In genomic region chr7:127364166-127364565, GRCm38 (mm10) we compare ENCODE assay signal across 8 mouse cellular contexts. TPM values are rescaled to one million over a fixed set of nuclear protein-coding genes. Genes with fewer than 3 reads are reported as not detected.
DNase-seq lines count a peak whose midpoint lies in the region; ATAC-seq and TF ChIP-seq lines count a peak whose summit lies in the region.

No protein-coding gene starts in this region.

- H3K9me3 ChIP-seq in kidney, embryonic 14.5 days (ENCODE audit: control insufficient read depth, low read length) = no peaks in the 10 kb centered on the region
- no peaks in the 10 kb centered on the region for H3K9me3 ChIP-seq in embryonic facial prominence, embryonic 13.5 days
- 0 out of 2 replicates have a peak, but pooled peaks cover 3% of the 10 kb centered on the region for H3K9me3 ChIP-seq in intestine, embryonic 14.5 days (ENCODE audit: control insufficient read depth, low read length)
- no peaks in the 10 kb centered on the region for H3K9me3 ChIP-seq in midbrain, postnatal 0 days (ENCODE audit: low read length)

- no peak overlapping the region; the same call in 1 of the 2 replicates for H3K4me3 ChIP-seq in kidney, embryonic 14.5 days (ENCODE audit: low read length)
- peak overlapping the region; percentile 42; the same call in 1 of the 2 replicates for H3K4me3 ChIP-seq in embryonic facial prominence, embryonic 13.5 days
- H3K4me3 ChIP-seq in intestine, embryonic 14.5 days (ENCODE audit: low read depth, low read length) = peak overlapping the region; percentile 31; the same call in 1 of the 2 replicates
- peak overlapping the region; percentile 32; the same call in 1 of the 2 replicates for H3K4me3 ChIP-seq in midbrain, postnatal 0 days (ENCODE audit: low read depth, low read length)

- no peaks in the 10 kb centered on the region for H3K4me1 ChIP-seq in kidney, embryonic 14.5 days (ENCODE audit: control insufficient read depth, insufficient read depth, low read length)
- H3K4me1 ChIP-seq in embryonic facial prominence, embryonic 13.5 days = peaks cover 11% of the 10 kb centered on the region
- H3K4me1 ChIP-seq in intestine, embryonic 14.5 days (replicated peaks; ENCODE audit: control insufficient read depth, insufficient read depth, low read length) = no peaks in the 10 kb centered on the region
- no peaks in the 10 kb centered on the region; the same call in 1 of the 2 replicates for H3K4me1 ChIP-seq in midbrain, postnatal 0 days (ENCODE audit: insufficient read depth, low read length)

- DNase-seq in kidney, postnatal 10 days = no peak
- DNase-seq in intestine, embryonic 14.5 days (ENCODE audit: low spot score) = no peak
- DNase-seq in midbrain, postnatal 0 days (ENCODE audit: low spot score) = peak; percentile 67
- DNase-seq in thymus, postnatal 0 days (ENCODE audit: low spot score) = no peak
- no peak for DNase-seq in right cerebral cortex, adult 2 months (ENCODE audit: low spot score in 2 of 2)
- no peak for DNase-seq in embryo, embryonic 11 days

- no peak for TF ChIP-seq CTCF in midbrain, postnatal 0 days (IDR thresholded peaks at IDR 0.05)

- H3K27me3 ChIP-seq in kidney, embryonic 14.5 days (ENCODE audit: control insufficient read depth, insufficient read depth, low read length) = peaks cover 17% of the 10 kb centered on the region; the same call in 1 of the 2 replicates
- H3K27me3 ChIP-seq in embryonic facial prominence, embryonic 13.5 days = peaks cover 40% of the 10 kb centered on the region
- H3K27me3 ChIP-seq in intestine, embryonic 14.5 days (replicated peaks; ENCODE audit: control insufficient read depth, insufficient read depth, low read length) = peaks cover 6% of the 10 kb centered on the region; the same call in 1 of the 2 replicates
- H3K27me3 ChIP-seq in midbrain, postnatal 0 days (ENCODE audit: insufficient read depth, low read length) = peaks cover 3% of the 10 kb centered on the region; the same call in 1 of the 2 replicates

- H3K36me3 ChIP-seq in kidney, embryonic 14.5 days (ENCODE audit: control insufficient read depth, insufficient read depth, low read length) = no peaks in the 10 kb centered on the region
- H3K36me3 ChIP-seq in embryonic facial prominence, embryonic 13.5 days = no peaks in the 10 kb centered on the region
- no peaks in the 10 kb centered on the region for H3K36me3 ChIP-seq in intestine, embryonic 14.5 days (ENCODE audit: control insufficient read depth, insufficient read depth, low read length)
- no peaks in the 10 kb centered on the region for H3K36me3 ChIP-seq in midbrain, postnatal 0 days (ENCODE audit: insufficient read depth, low read length)

- peak overlapping the region; percentile 60 for H3K4me2 ChIP-seq in kidney, embryonic 14.5 days (replicated peaks; ENCODE audit: low read depth, low read length)
- peak overlapping the region; percentile 74 for H3K4me2 ChIP-seq in embryonic facial prominence, embryonic 13.5 days
- H3K4me2 ChIP-seq in intestine, embryonic 14.5 days (ENCODE audit: low read length) = peak overlapping the region; percentile 59
- H3K4me2 ChIP-seq in midbrain, postnatal 0 days (ENCODE audit: low read depth, low read length, poor library complexity, severe bottlenecking) = peak overlapping the region; percentile 53

- no peak overlapping the region; the same call in 1 of the 2 replicates for H3K9ac ChIP-seq in kidney, embryonic 14.5 days (ENCODE audit: low read depth, low read length)
- H3K9ac ChIP-seq in embryonic facial prominence, embryonic 13.5 days = no peak overlapping the region
- H3K9ac ChIP-seq in intestine, embryonic 14.5 days (ENCODE audit: low read length) = no peak overlapping the region; the same call in 1 of the 2 replicates
- no peak overlapping the region; the same call in 1 of the 2 replicates for H3K9ac ChIP-seq in midbrain, postnatal 0 days (replicated peaks; ENCODE audit: low read length, poor library complexity, severe bottlenecking)

- 58% methylated on average over 4 of the region's 4 CpGs for WGBS in kidney, embryonic 14.5 days
- WGBS in embryonic facial prominence, embryonic 13.5 days = 50% methylated on average over 4 of the region's 4 CpGs
- 56% methylated on average over 4 of the region's 4 CpGs for WGBS in intestine, embryonic 14.5 days
- 36% methylated on average over 4 of the region's 4 CpGs for WGBS in midbrain, postnatal 0 days

- no peak for ATAC-seq in kidney, embryonic 14.5 days (ENCODE audit: low FRiP score, low TSS enrichment)
- ATAC-seq in embryonic facial prominence, embryonic 13.5 days (ENCODE audit: insufficient number of reproducible peaks, insufficient read depth, low FRiP score, low TSS enrichment, low read depth) = no peak
- no peak for ATAC-seq in intestine, embryonic 14.5 days (replicated peaks; ENCODE audit: low FRiP score, low TSS enrichment, low read depth)
- ATAC-seq in midbrain, postnatal 0 days (ENCODE audit: low FRiP score) = no peak

- no peak overlapping the region for H3K27ac ChIP-seq in kidney, embryonic 14.5 days (ENCODE audit: low read depth, low read length)
- no peak overlapping the region for H3K27ac ChIP-seq in embryonic facial prominence, embryonic 13.5 days
- no peak overlapping the region for H3K27ac ChIP-seq in intestine, embryonic 14.5 days (ENCODE audit: low read depth)
- no peak overlapping the region for H3K27ac ChIP-seq in midbrain, postnatal 0 days (ENCODE audit: low read depth, low read length)

RNA-seq across cellular contexts. Expression of gene Zfp747, which starts 11.7 kb away (rescaled TPM):
- polyA plus RNA-seq in kidney, embryonic 14.5 days (2014; fragmentation: Nextera tagmentation; extraction: Ambion mirVana) = 5.7 and 8.4 TPM in 2 replicates
- 9.4 and 10.5 TPM in 2 replicates for polyA plus RNA-seq in embryonic facial prominence, embryonic 13.5 days (2015; fragmentation: Nextera tagmentation; extraction: Ambion mirVana)
- 9.8 and 11.3 TPM in 2 replicates for polyA plus RNA-seq in intestine, embryonic 14.5 days (2014; fragmentation: Nextera tagmentation; extraction: Ambion mirVana)
- total RNA-seq in midbrain, postnatal 0 days (2014; rRNA removed) = 8.3 and 8.6 TPM in 2 replicates
- polyA plus RNA-seq in midbrain, postnatal 0 days (2015; fragmentation: Nextera tagmentation; extraction: Ambion mirVana) = 4.0 and 5.8 TPM in 2 replicates
- 7.3 and 8.0 TPM in 2 replicates for polyA plus RNA-seq in thymus, postnatal 0 days (2015; fragmentation: Nextera tagmentation; extraction: Ambion mirVana)

RNA-seq across cellular contexts. Expression of gene Zfp768, which starts 18.8 kb away (rescaled TPM):
- polyA plus RNA-seq in kidney, embryonic 14.5 days (2014; fragmentation: Nextera tagmentation; extraction: Ambion mirVana) = 7.0 and 7.6 TPM in 2 replicates
- polyA plus RNA-seq in embryonic facial prominence, embryonic 13.5 days (2015; fragmentation: Nextera tagmentation; extraction: Ambion mirVana) = 16.1 and 18.1 TPM in 2 replicates
- polyA plus RNA-seq in intestine, embryonic 14.5 days (2014; fragmentation: Nextera tagmentation; extraction: Ambion mirVana) = 4.2 and 4.5 TPM in 2 replicates
- 47.2 and 56.3 TPM in 2 replicates for total RNA-seq in midbrain, postnatal 0 days (2014; rRNA removed)
- polyA plus RNA-seq in midbrain, postnatal 0 days (2015; fragmentation: Nextera tagmentation; extraction: Ambion mirVana) = 12.7 and 14.9 TPM in 2 replicates
- polyA plus RNA-seq in thymus, postnatal 0 days (2015; fragmentation: Nextera tagmentation; extraction: Ambion mirVana) = 2.5 TPM in 2 replicates

RNA-seq across cellular contexts. Expression of gene 9130019O22Rik, which starts 22.8 kb away (rescaled TPM):
- polyA plus RNA-seq in kidney, embryonic 14.5 days (2014; fragmentation: Nextera tagmentation; extraction: Ambion mirVana) = 2.6 and 7.2 TPM in 2 replicates
- 5.6 and 5.9 TPM in 2 replicates for polyA plus RNA-seq in embryonic facial prominence, embryonic 13.5 days (2015; fragmentation: Nextera tagmentation; extraction: Ambion mirVana)
- polyA plus RNA-seq in intestine, embryonic 14.5 days (2014; fragmentation: Nextera tagmentation; extraction: Ambion mirVana) = 6.2 and 7.4 TPM in 2 replicates
- 4.0 and 4.1 TPM in 2 replicates for total RNA-seq in midbrain, postnatal 0 days (2014; rRNA removed)
- polyA plus RNA-seq in midbrain, postnatal 0 days (2015; fragmentation: Nextera tagmentation; extraction: Ambion mirVana) = 1.4 and 2.0 TPM in 2 replicates
- polyA plus RNA-seq in thymus, postnatal 0 days (2015; fragmentation: Nextera tagmentation; extraction: Ambion mirVana) = 4.8 and 6.0 TPM in 2 replicates

RNA-seq across cellular contexts. Expression of gene E430018J23Rik, which starts 29.3 kb away (rescaled TPM):
- 5.5 and 8.0 TPM in 2 replicates for polyA plus RNA-seq in kidney, embryonic 14.5 days (2014; fragmentation: Nextera tagmentation; extraction: Ambion mirVana)
- polyA plus RNA-seq in embryonic facial prominence, embryonic 13.5 days (2015; fragmentation: Nextera tagmentation; extraction: Ambion mirVana) = 6.4 and 7.2 TPM in 2 replicates
- 9.2 and 9.7 TPM in 2 replicates for polyA plus RNA-seq in intestine, embryonic 14.5 days (2014; fragmentation: Nextera tagmentation; extraction: Ambion mirVana)
- 8.5 and 9.1 TPM in 2 replicates for total RNA-seq in midbrain, postnatal 0 days (2014; rRNA removed)
- polyA plus RNA-seq in midbrain, postnatal 0 days (2015; fragmentation: Nextera tagmentation; extraction: Ambion mirVana) = 1.4 and 1.9 TPM in 2 replicates
- polyA plus RNA-seq in thymus, postnatal 0 days (2015; fragmentation: Nextera tagmentation; extraction: Ambion mirVana) = 4.4 and 4.9 TPM in 2 replicates

RNA-seq across cellular contexts. Expression of gene Zfp764, which starts 42.5 kb away (rescaled TPM):
- 6.8 and 8.8 TPM in 2 replicates for polyA plus RNA-seq in kidney, embryonic 14.5 days (2014; fragmentation: Nextera tagmentation; extraction: Ambion mirVana)
- polyA plus RNA-seq in embryonic facial prominence, embryonic 13.5 days (2015; fragmentation: Nextera tagmentation; extraction: Ambion mirVana) = 7.7 and 8.2 TPM in 2 replicates
- polyA plus RNA-seq in intestine, embryonic 14.5 days (2014; fragmentation: Nextera tagmentation; extraction: Ambion mirVana) = 9.6 and 10.6 TPM in 2 replicates
- total RNA-seq in midbrain, postnatal 0 days (2014; rRNA removed) = 4.7 and 6.7 TPM in 2 replicates
- 2.7 and 3.6 TPM in 2 replicates for polyA plus RNA-seq in midbrain, postnatal 0 days (2015; fragmentation: Nextera tagmentation; extraction: Ambion mirVana)
- 6.8 and 7.0 TPM in 2 replicates for polyA plus RNA-seq in thymus, postnatal 0 days (2015; fragmentation: Nextera tagmentation; extraction: Ambion mirVana)
